Mouse (Mus musculus) E14TG2a.4 (cell line): ENCODE results near the gene Anp32a.

ENCODE experiments used
- H3K27me3 ChIP-seq: 2 replicates; pipeline ENCODE4 v1.6.1; 2014; ENCODE audit warnings: low read length, control low read depth; ENCODE audit not compliant: insufficient read depth
- H3K36me3 ChIP-seq: 2 replicates; pipeline ENCODE4 v1.6.1; 2014; ENCODE audit warnings: low read length, control low read depth; ENCODE audit not compliant: insufficient read depth
- H3K4me1 ChIP-seq: replicated peaks from 2 replicates; pipeline ENCODE4 v1.6.1; 2014; ENCODE audit warnings: low read depth, low read length, control low read depth
- H3K4me3 ChIP-seq: replicated peaks from 2 replicates; pipeline ENCODE4 v1.5.1; 2014; ENCODE audit warnings: mild to moderate bottlenecking, low read length
- H3K9me3 ChIP-seq: 2 replicates; pipeline ENCODE4 v1.6.1; 2014; ENCODE audit warnings: low read length, control low read depth
- CTCF ChIP-seq: conservative IDR thresholded peaks from 2 replicates; pipeline ENCODE4 v1.5.1; 2014; ENCODE audit warnings: low read length
- NANOG ChIP-seq: IDR thresholded peaks from 2 replicates; pipeline ENCODE4 v1.6.1; 2014; ENCODE audit warnings: borderline replicate concordance, low read length, mixed read lengths
- POU5F1 ChIP-seq: IDR thresholded peaks from 2 replicates; pipeline ENCODE4 v1.6.1; 2014; ENCODE audit warnings: low read length, borderline replicate concordance

Anp32a gene

DNA sequence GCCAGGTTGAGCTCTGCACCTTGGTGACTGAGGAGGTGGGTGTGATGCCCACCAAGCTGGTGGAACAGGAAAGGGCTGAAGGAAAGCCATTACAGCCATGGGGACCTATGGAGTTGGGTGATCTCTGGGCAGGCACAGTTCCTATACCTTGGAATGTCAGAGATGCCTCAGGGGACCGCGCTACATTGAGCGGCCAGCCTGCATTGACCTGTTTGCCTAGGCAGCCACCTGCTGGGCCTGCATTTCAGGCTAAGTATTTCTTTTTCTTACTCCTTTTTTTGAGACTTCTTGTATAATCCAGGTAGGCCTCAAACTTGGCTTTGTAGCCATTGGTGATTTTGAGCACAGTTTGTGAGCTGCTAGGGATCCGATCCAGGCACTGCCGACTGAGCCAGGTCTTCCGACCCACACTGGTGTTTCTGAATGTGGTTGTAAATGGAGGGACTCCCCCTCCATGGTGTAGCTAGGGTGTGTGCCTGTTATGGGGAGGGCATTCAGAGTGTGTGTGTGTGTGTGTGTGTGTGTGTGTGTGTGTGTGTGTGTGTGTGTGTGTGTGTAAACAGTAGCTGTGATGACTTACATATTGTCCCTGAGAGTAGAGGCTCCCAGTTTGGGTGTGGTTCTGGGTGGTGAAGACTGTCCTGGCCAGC, 27.3 kb downstream of the Anp32a start:
- peaks cover 64% of the 10 kb centered on the region for H3K36me3 ChIP-seq
- no peaks in the 10 kb centered on the region for H3K9me3 ChIP-seq
- H3K4me1 ChIP-seq, result peaks cover 97% of the 10 kb centered on the region
- TF ChIP-seq CTCF, result no peak
- TF ChIP-seq NANOG, result no peak
- no peak for TF ChIP-seq POU5F1
- no peaks in the 10 kb centered on the region for H3K27me3 ChIP-seq
- peak overlapping the region; percentile 59 for H3K4me3 ChIP-seq

- Histone ChIP-seq H3K36me3 (peaks cover 72% of the 10 kb centered on the region), H3K9me3 (no peaks in the 10 kb centered on the region), H3K4me1 (peaks cover 99% of the 10 kb centered on the region), H3K4me3 (peak overlapping the region; percentile 41), H3K27me3 (no peaks in the 10 kb centered on the region)
- TF ChIP-seq CTCF (no peak), POU5F1 (no peak), NANOG (no peak)
Measured at GRCm38 (mm10) chr9:62369172-62369571, 28.1 kb downstream of the Anp32a start.

GRCm38 (mm10) chr9:62370186-62370585, 29.1 kb downstream of the Anp32a start:
- H3K36me3 ChIP-seq, result peaks cover 75% of the 10 kb centered on the region
- no peaks in the 10 kb centered on the region for H3K9me3 ChIP-seq
- H3K27me3 ChIP-seq, result no peaks in the 10 kb centered on the region
- H3K4me1 ChIP-seq, result peaks cover 99% of the 10 kb centered on the region
- TF ChIP-seq NANOG, result no peak
- TF ChIP-seq POU5F1, result no peak
- TF ChIP-seq CTCF, result no peak
- H3K4me3 ChIP-seq, result peak overlapping the region; percentile 13; the same call in 1 of the 2 replicates

- Histone ChIP-seq H3K4me3 (no peak overlapping the region), H3K27me3 (no peaks in the 10 kb centered on the region), H3K9me3 (no peaks in the 10 kb centered on the region), H3K36me3 (peaks cover 76% of the 10 kb centered on the region), H3K4me1 (peaks cover 99% of the 10 kb centered on the region)
- TF ChIP-seq CTCF (no peak), POU5F1 (no peak), NANOG (no peak)
Measured at GRCm38 (mm10) chr9:62370648-62371280, 29.7 kb downstream of the Anp32a start.

GRCm38 (mm10) chr9:62371745-62372555, 30.9 kb downstream of the Anp32a start:
- Histone ChIP-seq H3K27me3 (no peaks in the 10 kb centered on the region), H3K4me1 (peaks cover 99% of the 10 kb centered on the region), H3K36me3 (peaks cover 82% of the 10 kb centered on the region), H3K4me3 (no peak overlapping the region), H3K9me3 (no peaks in the 10 kb centered on the region)
- no peak for TF ChIP-seq CTCF

GRCm38 (mm10) chr9:62372556-62373221, 31.6 kb downstream of the Anp32a start:
- Histone ChIP-seq H3K36me3 (peaks cover 83% of the 10 kb centered on the region), H3K27me3 (no peaks in the 10 kb centered on the region), H3K4me3 (no peak overlapping the region), H3K9me3 (no peaks in the 10 kb centered on the region), H3K4me1 (peaks cover 98% of the 10 kb centered on the region)
- TF ChIP-seq NANOG, result no peak
- TF ChIP-seq POU5F1, result no peak
- TF ChIP-seq CTCF, result no peak

DNA sequence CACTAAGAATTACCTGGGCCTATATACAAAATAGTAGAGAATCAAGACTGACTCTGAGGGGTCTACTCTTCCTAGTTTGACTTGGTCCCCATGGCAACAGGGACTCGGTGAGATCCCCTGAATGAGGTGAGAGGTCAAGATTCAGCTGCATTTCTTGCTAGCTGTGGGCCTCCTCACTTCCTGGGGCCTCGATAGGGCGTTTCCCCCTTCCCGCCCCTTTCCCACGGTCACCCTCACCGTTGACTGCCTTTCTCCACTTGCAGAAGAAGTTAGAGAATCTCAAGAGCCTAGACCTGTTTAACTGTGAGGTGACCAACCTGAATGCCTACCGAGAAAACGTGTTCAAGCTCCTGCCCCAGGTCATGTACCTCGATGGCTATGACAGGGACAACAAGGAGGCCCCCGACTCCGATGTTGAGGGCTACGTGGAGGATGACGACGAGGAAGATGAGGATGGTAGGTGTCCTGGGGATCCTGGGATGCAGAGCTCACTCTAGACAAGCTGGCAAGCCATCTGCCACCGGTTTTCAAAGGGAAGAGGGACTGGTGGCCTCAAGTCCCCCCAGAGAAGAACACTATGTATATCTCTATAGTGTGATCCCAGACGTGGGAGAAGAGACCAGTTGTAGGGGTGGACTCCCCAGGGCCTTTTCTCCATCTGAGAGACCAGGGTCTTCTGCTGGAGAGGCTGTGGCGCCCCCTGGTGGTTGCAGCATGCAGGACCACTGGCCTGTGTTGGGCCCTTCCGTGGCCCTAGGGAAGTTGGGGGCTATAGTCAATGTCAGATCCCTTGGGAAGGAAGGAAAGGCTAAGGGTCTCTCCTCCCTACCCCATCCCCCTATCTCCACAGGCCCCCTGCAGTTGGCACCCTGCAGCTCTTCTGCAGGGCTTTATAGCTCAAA, 32.4 kb downstream of the Anp32a start:
- TF ChIP-seq POU5F1, result no peak
- no peak for TF ChIP-seq NANOG
- peak; percentile 86 for TF ChIP-seq CTCF
- Histone ChIP-seq H3K27me3 (no peaks in the 10 kb centered on the region), H3K4me3 (no peak overlapping the region; the same call in 1 of the 2 replicates), H3K4me1 (peaks cover 93% of the 10 kb centered on the region), H3K36me3 (peaks cover 86% of the 10 kb centered on the region), H3K9me3 (no peaks in the 10 kb centered on the region)
